Mouse (Mus musculus) stomach, postnatal 0 days (tissue): ENCODE data around the gene Hook2. TPM values are rescaled to one million over a fixed set of nuclear protein-coding genes. Genes with fewer than 3 reads are reported as not detected.
A peak's percentile ranks its signal among the peaks of the same experiment; 100 is the strongest.

Source experiments
- ATAC-seq: fragments of 200-750 bp; cut with Nextera tagmentation; 2 replicates; pipeline ENCODE4 v1.8.0; 2017; ENCODE audit not compliant: low FRiP score, low TSS enrichment
- DNase-seq: peaks from one replicate; pipeline ENCODE4 v3.0.0-alpha.2; 2016; ENCODE audit warnings: low spot score
- H3K27ac ChIP-seq: fragments of 300-500 bp; sonication (generic); replicated peaks from 2 replicates; pipeline ENCODE4 v1.5.1; 2014; ENCODE audit warnings: mild to moderate bottlenecking, control low read depth
- H3K27me3 ChIP-seq: fragments of 300-500 bp; sonication (generic); 2 replicates; pipeline ENCODE4 v1.6.1; 2014; ENCODE audit warnings: low read length; ENCODE audit not compliant: control insufficient read depth, insufficient read depth
- H3K36me3 ChIP-seq: fragments of 300-500 bp; sonication (generic); 2 replicates; pipeline ENCODE4 v1.6.1; 2014; ENCODE audit warnings: low read length, mixed read lengths; ENCODE audit not compliant: control insufficient read depth, insufficient read depth
- H3K4me1 ChIP-seq: fragments of 300-500 bp; sonication (generic); replicated peaks from 2 replicates; pipeline ENCODE4 v1.6.1; 2014; ENCODE audit warnings: antibody characterized with exemption; ENCODE audit not compliant: control insufficient read depth, insufficient read depth
- H3K4me2 ChIP-seq: fragments of 300-500 bp; sonication (generic); replicated peaks from 2 replicates; pipeline ENCODE4 v1.6.1; 2014; ENCODE audit warnings: low read depth, mild to moderate bottlenecking, control low read depth, moderate library complexity
- H3K4me3 ChIP-seq: fragments of 300-500 bp; sonication (generic); 2 replicates; pipeline ENCODE4 v1.5.1; 2014; ENCODE audit warnings: low read depth, low read length, control low read depth
- H3K9ac ChIP-seq: fragments of 300-500 bp; sonication (generic); 2 replicates; pipeline ENCODE4 v1.6.1; 2014; ENCODE audit warnings: mild to moderate bottlenecking, low read length, control low read depth, mixed read lengths
- H3K9me3 ChIP-seq: fragments of 300-500 bp; sonication (generic); 2 replicates; pipeline ENCODE4 v1.6.1; 2016; ENCODE audit warnings: low read length; ENCODE audit not compliant: control insufficient read depth
- CTCF ChIP-seq: IDR thresholded peaks from 2 replicates; pipeline ENCODE4 v1.5.1; 2016; ENCODE audit warnings: antibody characterized with exemption, low read depth, mild to moderate bottlenecking, moderate library complexity
- EP300 ChIP-seq: optimal IDR thresholded peaks from 2 replicates; pipeline ENCODE3; 2016; ENCODE audit warnings: antibody characterized with exemption
- WGBS: fragments of 180-500 bp; shearing (Covaris S2); extraction: QIAGEN DNeasy Blood & Tissue Kit; methylation state at CpG from one replicate; pipeline ENCODE4 v1.1.7; 2014; 5-methylcytosine and 5-hydroxymethylcytosine counted together
- polyA plus RNA-seq: library from polyadenylated mRNA; unstranded; fragments of >200 nt; fragmentation: Nextera tagmentation; extraction: Ambion mirVana; gene quantifications from 2 replicates; pipeline ENCODE4 v1.2.1, GENCODE M21; 2015

The Hook2 gene
- polyA plus RNA-seq = 28.8 and 30.9 TPM in 2 replicates

DNA sequence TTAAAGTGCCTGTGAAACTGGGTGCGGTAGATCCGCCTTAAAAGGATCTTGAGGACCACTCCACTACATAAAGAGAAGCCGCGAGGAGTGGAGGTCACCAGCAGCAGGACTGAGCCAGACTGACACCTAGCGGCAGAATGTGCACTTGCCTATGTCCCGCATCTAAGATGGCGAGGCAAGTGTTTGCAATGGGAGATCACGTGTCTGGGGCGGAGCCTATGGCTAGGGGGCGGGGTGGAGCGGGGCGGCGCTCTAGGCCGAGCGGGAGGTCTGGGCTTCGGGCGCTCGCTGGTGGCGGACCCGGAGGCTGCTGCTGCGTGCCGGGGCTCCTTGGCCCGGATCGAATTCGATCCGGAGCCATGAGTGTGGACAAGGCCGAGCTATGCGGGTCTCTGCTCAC lies at the start of gene Hook2:
Hook2 (plus strand) TSS at position 255 of the 400 bp plus-strand sequence.
- no peak for TF ChIP-seq EP300
- TF ChIP-seq CTCF = peak; percentile 98
- no peaks in the 10 kb centered on the region for H3K36me3 ChIP-seq
- H3K4me2 ChIP-seq = peak within 1 kb of the TSS; percentile 92
- peak within 1 kb of the TSS; percentile 94 for H3K27ac ChIP-seq
- peak; percentile 91 for ATAC-seq
- 0% methylated on average over 28 of the region's 28 CpGs for WGBS
- H3K4me3 ChIP-seq = peak within 1 kb of the TSS; percentile 58
- DNase-seq = peak; percentile 99
- no peaks in the 10 kb centered on the region for H3K27me3 ChIP-seq
- no peaks in the 10 kb centered on the region for H3K9me3 ChIP-seq
- H3K9ac ChIP-seq = peak within 1 kb of the TSS; percentile 74
- peaks cover 10% of the 10 kb centered on the region for H3K4me1 ChIP-seq

DNA sequence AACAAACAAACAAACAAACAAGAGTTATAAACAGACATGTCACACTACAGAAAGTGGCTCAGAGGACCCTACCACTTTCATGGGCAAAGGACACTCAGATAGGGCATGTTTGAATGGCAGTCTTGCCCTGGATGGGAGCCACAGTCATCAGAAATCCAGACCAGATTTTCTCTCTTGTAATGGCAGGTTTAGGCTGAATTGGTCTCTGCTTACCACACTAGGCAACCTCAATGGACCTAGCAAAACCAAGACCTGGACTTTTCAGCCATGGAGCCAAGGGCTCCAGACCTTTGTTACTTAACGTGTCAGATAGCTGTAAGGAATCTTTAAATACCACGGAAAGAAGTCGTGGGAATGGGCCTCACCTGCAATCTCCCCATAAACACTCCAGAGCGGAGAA lies 46.7 kb upstream of the Hook2 start:
- peaks cover 15% of the 10 kb centered on the region; the same call in 1 of the 2 replicates for H3K27me3 ChIP-seq
- H3K4me1 ChIP-seq = no peaks in the 10 kb centered on the region
- H3K36me3 ChIP-seq = no peaks in the 10 kb centered on the region
- WGBS = 24% methylated on average over 4 of the region's 4 CpGs
- DNase-seq (no peak), ATAC-seq (no peak)
- no peak overlapping the region for H3K4me2 ChIP-seq
- no peak overlapping the region for H3K4me3 ChIP-seq
- no peaks in the 10 kb centered on the region for H3K9me3 ChIP-seq
- TF ChIP-seq EP300 = no peak
- TF ChIP-seq CTCF = no peak
- H3K9ac ChIP-seq = no peak overlapping the region
- H3K27ac ChIP-seq = no peak overlapping the region

DNA sequence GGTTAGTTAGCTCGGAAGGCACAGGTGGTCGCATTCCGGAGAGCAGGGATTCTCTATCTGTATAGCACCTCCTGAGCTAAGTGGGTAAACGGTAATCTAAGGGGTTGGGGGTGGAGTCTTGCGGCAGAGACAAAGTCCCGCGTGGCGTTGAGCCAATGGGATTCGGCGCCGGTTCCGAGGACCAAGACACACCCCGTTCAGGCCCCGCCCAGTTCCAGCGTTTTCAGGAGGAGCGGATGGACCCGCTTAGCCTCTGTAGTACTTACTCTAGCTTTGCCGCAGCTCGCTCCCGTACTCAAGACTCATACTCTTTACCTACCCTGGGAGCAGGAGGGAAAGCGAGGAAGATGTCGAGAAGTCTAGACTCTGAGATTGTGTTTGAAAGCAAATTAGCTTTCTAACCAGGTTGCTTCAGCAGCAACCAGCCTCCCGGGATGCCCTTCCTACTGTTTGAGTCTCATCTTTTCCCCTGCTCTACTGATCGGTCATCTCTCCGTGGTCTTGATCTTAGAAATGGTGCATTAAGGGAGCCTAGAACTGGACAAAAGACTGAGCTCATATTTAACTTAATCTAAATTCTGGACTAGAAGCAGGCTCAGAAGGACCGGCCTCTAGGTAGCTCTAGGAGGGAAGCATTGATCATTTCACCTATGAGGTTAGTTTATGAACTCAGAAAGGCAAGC lies 45.8 kb upstream of the Hook2 start:
- DNase-seq (peak; percentile 62), ATAC-seq (no peak)
- Histone ChIP-seq H3K27ac (no peak overlapping the region), H3K4me3 (no peak overlapping the region; the same call in 1 of the 2 replicates), H3K4me2 (no peak overlapping the region), H3K4me1 (no peaks in the 10 kb centered on the region), H3K9ac (no peak overlapping the region), H3K36me3 (no peaks in the 10 kb centered on the region), H3K27me3 (peaks cover 15% of the 10 kb centered on the region; the same call in 1 of the 2 replicates), H3K9me3 (no peaks in the 10 kb centered on the region)
- 3% methylated on average over 26 of the region's 26 CpGs for WGBS
- TF ChIP-seq EP300 (no peak), CTCF (no peak)

DNA sequence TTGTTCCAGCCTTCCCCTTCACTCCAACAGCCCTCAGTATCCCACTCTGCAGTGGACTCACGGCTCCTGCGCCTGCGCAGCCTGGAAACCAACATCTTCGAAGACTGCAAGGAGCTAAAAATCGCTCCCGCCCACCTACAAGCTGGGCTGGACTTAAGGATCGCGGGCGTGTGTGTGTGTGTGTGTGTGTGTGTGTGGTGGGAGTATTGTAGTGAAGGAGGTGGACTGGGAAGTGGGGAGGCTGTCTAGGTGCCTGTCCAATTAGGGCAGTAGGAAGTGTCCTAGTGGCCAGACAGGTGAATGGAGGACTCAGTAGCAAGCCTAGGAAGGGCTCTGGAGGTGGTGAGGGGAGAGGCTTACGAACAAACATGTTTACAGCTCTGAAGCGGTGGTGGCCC lies 45.2 kb upstream of the Hook2 start:
- no peak overlapping the region for H3K27ac ChIP-seq
- 10% methylated on average over 11 of the region's 11 CpGs for WGBS
- H3K36me3 ChIP-seq = no peaks in the 10 kb centered on the region
- no peak overlapping the region for H3K4me2 ChIP-seq
- peak; percentile 44; the same call in 1 of the 2 replicates for ATAC-seq
- no peak overlapping the region for H3K9ac ChIP-seq
- no peak for DNase-seq
- TF ChIP-seq EP300 (no peak), CTCF (no peak)
- peak overlapping the region; percentile 37; the same call in 1 of the 2 replicates for H3K4me3 ChIP-seq
- H3K4me1 ChIP-seq = no peaks in the 10 kb centered on the region
- peaks cover 15% of the 10 kb centered on the region; the same call in 1 of the 2 replicates for H3K27me3 ChIP-seq
- H3K9me3 ChIP-seq = no peaks in the 10 kb centered on the region

DNA sequence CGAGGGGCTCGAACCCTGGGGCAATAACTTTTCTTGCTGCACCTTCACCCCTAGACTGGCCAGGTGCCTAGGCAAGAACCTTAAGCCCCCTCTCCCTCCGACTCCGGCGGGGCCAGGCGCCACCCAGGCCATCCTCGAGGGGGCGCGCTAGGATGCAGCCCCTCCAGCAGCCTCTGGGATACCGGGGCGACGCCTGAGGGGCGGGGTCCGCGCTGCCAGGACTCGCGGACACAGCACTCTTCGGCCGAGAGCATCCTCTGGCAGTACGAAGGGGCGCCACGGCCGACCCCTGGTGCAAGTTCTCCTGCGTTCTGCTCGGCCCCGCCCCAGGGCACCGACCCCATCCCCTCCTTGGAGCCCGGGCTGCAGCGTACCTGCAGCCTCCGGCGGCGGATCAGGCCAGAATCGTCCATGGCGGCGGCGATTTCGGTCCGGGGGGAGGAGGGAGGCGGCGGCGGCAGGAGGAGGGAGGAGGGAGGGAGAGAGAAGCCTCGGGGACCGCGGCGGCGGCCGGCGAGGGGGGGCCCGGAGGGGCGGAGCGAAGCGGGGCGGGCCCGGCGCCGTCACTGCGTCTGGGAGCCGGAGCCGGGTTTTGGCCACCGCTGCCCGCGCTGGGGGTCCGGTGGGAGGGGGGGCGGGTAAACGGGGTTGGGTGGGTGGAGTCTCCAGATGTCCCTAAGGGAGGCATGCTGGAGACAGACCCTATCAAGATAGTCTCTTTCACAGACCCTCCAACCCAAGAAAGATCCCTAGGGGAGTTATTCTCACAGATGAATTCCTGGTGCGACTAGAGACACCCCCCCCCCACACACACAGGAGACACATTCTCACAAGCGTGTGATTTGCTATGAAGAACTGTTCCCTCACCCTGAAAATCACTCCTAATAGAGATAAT lies 44.5 kb upstream of the Hook2 start:
- under 1% methylated on average over 26 of the region's 67 CpGs for WGBS

More for the DNA sequence above, 44.5 kb upstream of the Hook2 start:
- TF ChIP-seq CTCF (peak; percentile 25; the same call in 1 of the 2 replicates), EP300 (no peak)
- Histone ChIP-seq H3K9me3 (no peaks in the 10 kb centered on the region), H3K4me1 (no peaks in the 10 kb centered on the region), H3K4me3 (peak overlapping the region; percentile 37), H3K9ac (no peak overlapping the region), H3K36me3 (no peaks in the 10 kb centered on the region), H3K27me3 (peaks cover 15% of the 10 kb centered on the region; the same call in 1 of the 2 replicates), H3K4me2 (peak overlapping the region; percentile 56), H3K27ac (no peak overlapping the region)
- peak; percentile 35 for ATAC-seq
- no peak for DNase-seq
